Mouse (Mus musculus) intestine, embryonic 16.5 days (tissue): ENCODE results near the gene Ammecr1. TPM values are rescaled to one million over a fixed set of nuclear protein-coding genes. Genes with fewer than 3 reads are reported as not detected.
A peak's percentile ranks its signal among the peaks of the same experiment; 100 is the strongest.

Source experiments
- ATAC-seq: fragments of 200-750 bp; cut with Nextera tagmentation; 2 replicates; pipeline ENCODE4 v1.8.0; 2017; ENCODE audit warnings: moderate TSS enrichment, moderate library complexity
- H3K27ac ChIP-seq: fragments of 300-500 bp; sonication (generic); 2 replicates; pipeline ENCODE4 v1.5.1; 2014; ENCODE audit warnings: mild to moderate bottlenecking, low read length
- H3K27me3 ChIP-seq: fragments of 300-500 bp; sonication (generic); replicated peaks from 2 replicates; pipeline ENCODE4 v1.6.1; 2014; ENCODE audit warnings: low read length, control low read depth, mixed read lengths; ENCODE audit not compliant: control insufficient read depth, insufficient read depth
- H3K36me3 ChIP-seq: fragments of 300-500 bp; sonication (generic); 2 replicates; pipeline ENCODE4 v1.6.1; 2014; ENCODE audit warnings: low read length, control low read depth; ENCODE audit not compliant: control insufficient read depth, insufficient read depth
- H3K4me1 ChIP-seq: fragments of 300-500 bp; sonication (generic); 2 replicates; pipeline ENCODE4 v1.6.1; 2014; ENCODE audit warnings: low read length, control low read depth, mixed read lengths; ENCODE audit not compliant: control insufficient read depth, insufficient read depth
- H3K4me2 ChIP-seq: fragments of 300-500 bp; sonication (generic); 2 replicates; pipeline ENCODE4 v1.6.1; 2014; ENCODE audit warnings: low read depth, low read length, control low read depth
- H3K4me3 ChIP-seq: fragments of 300-500 bp; sonication (generic); 2 replicates; pipeline ENCODE4 v1.5.1; 2014; ENCODE audit warnings: mild to moderate bottlenecking, low read length
- H3K9ac ChIP-seq: fragments of 300-500 bp; sonication (generic); 2 replicates; pipeline ENCODE4 v1.6.1; 2014; ENCODE audit warnings: low read depth, low read length
- H3K9me3 ChIP-seq: fragments of 300-500 bp; sonication (generic); 2 replicates; pipeline ENCODE4 v1.6.1; 2016; ENCODE audit warnings: low read length, control low read depth; ENCODE audit not compliant: control insufficient read depth
- WGBS: fragments of 180-500 bp; shearing (Covaris S2); extraction: QIAGEN DNeasy Blood & Tissue Kit; methylation state at CpG from one replicate; pipeline ENCODE4 v1.1.7; 2014; 5-methylcytosine and 5-hydroxymethylcytosine counted together
- polyA plus RNA-seq: library from polyadenylated mRNA; unstranded; fragments of >200 nt; fragmentation: Nextera tagmentation; extraction: Ambion mirVana; gene quantifications from 2 replicates; pipeline ENCODE4 v1.2.1, GENCODE M21; 2015

Ammecr1 gene
- polyA plus RNA-seq, 1 experiment from 2014 or later, result 5.8 TPM

GRCm38 (mm10) chrX:142837316-142837715 lies 129.2 kb downstream of the Ammecr1 start:
- Histone ChIP-seq H3K4me2 (no peak overlapping the region), H3K4me1 (no peaks in the 10 kb centered on the region), H3K36me3 (no peaks in the 10 kb centered on the region), H3K9me3 (no peaks in the 10 kb centered on the region), H3K9ac (no peak overlapping the region), H3K4me3 (no peak overlapping the region), H3K27me3 (no peaks in the 10 kb centered on the region), H3K27ac (no peak overlapping the region)
- 83% methylated on average over 3 of the region's 3 CpGs for WGBS
- ATAC-seq, result no peak

- Histone ChIP-seq H3K27me3 (no peaks in the 10 kb centered on the region), H3K36me3 (no peaks in the 10 kb centered on the region), H3K4me2 (no peak overlapping the region), H3K4me1 (no peaks in the 10 kb centered on the region), H3K9me3 (no peaks in the 10 kb centered on the region), H3K27ac (no peak overlapping the region), H3K4me3 (no peak overlapping the region), H3K9ac (no peak overlapping the region)
- no peak for ATAC-seq
- WGBS, result 95% methylated on average over 7 of the region's 7 CpGs
Measured at GRCm38 (mm10) chrX:142836399-142836798, 130.1 kb downstream of the Ammecr1 start.

- no peak overlapping the region for H3K9ac ChIP-seq
- no peak overlapping the region for H3K4me3 ChIP-seq
- 86% methylated on average over 6 of the region's 6 CpGs for WGBS
- H3K9me3 ChIP-seq, result no peaks in the 10 kb centered on the region
- no peaks in the 10 kb centered on the region for H3K36me3 ChIP-seq
- H3K4me2 ChIP-seq, result no peak overlapping the region
- no peak overlapping the region for H3K27ac ChIP-seq
- H3K4me1 ChIP-seq, result no peaks in the 10 kb centered on the region
- ATAC-seq, result no peak
- H3K27me3 ChIP-seq, result no peaks in the 10 kb centered on the region
Measured at GRCm38 (mm10) chrX:142834807-142835206, 131.7 kb downstream of the Ammecr1 start.

GRCm38 (mm10) chrX:142833164-142833796 lies 133.2 kb downstream of the Ammecr1 start:
- WGBS, result 84% methylated on average over 13 of the region's 13 CpGs
- H3K27ac ChIP-seq, result no peak overlapping the region
- peak; percentile 30 for ATAC-seq

DNA sequence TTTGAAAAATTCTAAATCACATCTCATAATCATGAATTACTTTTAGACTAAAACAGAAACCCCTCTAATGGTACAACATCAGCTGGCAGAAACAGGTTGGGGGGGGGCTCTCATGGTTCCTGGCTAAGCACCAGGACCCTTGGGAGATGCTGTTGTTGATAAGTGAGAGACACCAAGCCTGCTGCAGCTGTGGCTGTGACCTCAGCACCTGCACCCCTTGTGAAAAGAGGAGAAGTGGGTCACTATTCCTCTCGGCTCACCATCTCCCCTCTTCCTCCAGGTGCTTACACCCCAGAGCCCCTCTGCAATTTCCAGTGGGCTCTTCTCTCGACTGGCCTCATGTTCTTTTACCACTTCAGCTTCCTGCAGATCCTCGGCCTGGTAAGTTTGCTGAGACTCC lies 134.3 kb downstream of the Ammecr1 start:
- no peak overlapping the region for H3K9ac ChIP-seq
- H3K27me3 ChIP-seq, result no peaks in the 10 kb centered on the region
- WGBS, result 69% methylated on average over 3 of the region's 3 CpGs
- H3K9me3 ChIP-seq, result no peaks in the 10 kb centered on the region
- H3K27ac ChIP-seq, result no peak overlapping the region
- ATAC-seq, result no peak
- no peaks in the 10 kb centered on the region for H3K4me1 ChIP-seq
- H3K4me2 ChIP-seq, result no peak overlapping the region
- no peak overlapping the region for H3K4me3 ChIP-seq
- no peaks in the 10 kb centered on the region for H3K36me3 ChIP-seq

More at GRCm38 (mm10) chrX:142833164-142833796, 133.2 kb downstream of the Ammecr1 start:
- Histone ChIP-seq H3K9ac (no peak overlapping the region), H3K36me3 (no peaks in the 10 kb centered on the region), H3K9me3 (no peaks in the 10 kb centered on the region), H3K4me3 (no peak overlapping the region), H3K4me2 (no peak overlapping the region), H3K4me1 (no peaks in the 10 kb centered on the region), H3K27me3 (no peaks in the 10 kb centered on the region)

DNA sequence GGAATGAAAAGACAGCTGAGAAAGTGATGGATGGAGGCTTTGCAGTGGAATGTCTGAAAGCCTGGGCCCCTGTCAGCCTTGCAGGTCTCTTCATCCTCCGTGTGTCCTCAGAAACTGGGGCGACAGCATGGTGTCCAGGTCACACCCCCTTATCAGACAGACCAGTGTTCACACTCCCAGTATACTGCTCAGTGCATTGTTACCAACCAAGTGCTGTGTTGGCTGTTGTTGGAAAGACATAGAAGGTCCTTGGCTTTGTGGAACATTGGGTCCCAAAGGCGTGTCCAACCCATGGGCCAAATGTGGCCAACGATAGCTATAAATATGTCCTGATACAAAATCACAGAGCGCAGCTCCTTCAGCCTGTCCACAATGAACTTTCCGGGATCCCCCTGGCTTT lies 136.0 kb downstream of the Ammecr1 start:
- WGBS, result 86% methylated on average over 6 of the region's 6 CpGs
- no peak for ATAC-seq
- Histone ChIP-seq H3K9ac (no peak overlapping the region), H3K4me2 (no peak overlapping the region), H3K4me3 (no peak overlapping the region), H3K36me3 (no peaks in the 10 kb centered on the region), H3K27ac (no peak overlapping the region), H3K9me3 (no peaks in the 10 kb centered on the region), H3K27me3 (no peaks in the 10 kb centered on the region), H3K4me1 (no peaks in the 10 kb centered on the region)

DNA sequence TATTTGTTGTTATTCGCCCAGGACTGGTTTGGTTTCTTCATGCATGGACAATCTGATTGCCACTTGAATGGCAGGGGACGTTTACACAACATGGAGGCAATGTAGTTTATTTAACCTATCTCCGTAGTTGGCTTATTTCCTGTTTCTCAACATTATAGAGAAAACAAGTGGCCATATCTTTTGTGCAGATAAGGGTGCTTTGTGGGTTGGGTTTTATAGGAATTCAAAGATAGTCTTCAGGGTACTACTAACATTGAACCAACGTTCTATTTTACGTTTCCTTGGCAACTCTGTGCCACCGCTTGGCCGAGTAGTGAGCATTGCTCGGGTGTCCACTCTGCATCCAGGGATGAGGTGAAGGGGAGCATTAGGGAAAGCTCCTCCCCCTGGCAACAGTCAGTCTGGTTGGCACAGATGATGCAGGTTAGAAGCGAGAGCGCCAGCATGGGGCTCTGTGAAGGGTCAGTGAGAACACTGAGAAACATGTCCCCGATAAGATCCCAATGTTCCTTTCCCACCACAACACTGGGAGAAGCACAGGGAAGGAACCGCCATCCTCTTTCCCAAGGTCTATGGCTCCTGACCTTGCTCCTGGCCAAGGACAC lies 136.6 kb downstream of the Ammecr1 start:
- no peak overlapping the region for H3K27ac ChIP-seq
- no peak for ATAC-seq
- no peak overlapping the region for H3K4me3 ChIP-seq
- H3K4me2 ChIP-seq, result no peak overlapping the region
- H3K9ac ChIP-seq, result no peak overlapping the region
- H3K4me1 ChIP-seq, result no peaks in the 10 kb centered on the region
- H3K27me3 ChIP-seq, result no peaks in the 10 kb centered on the region
- no peaks in the 10 kb centered on the region for H3K9me3 ChIP-seq
- WGBS, result 80% methylated on average over 12 of the region's 12 CpGs
- H3K36me3 ChIP-seq, result no peaks in the 10 kb centered on the region

- no peak overlapping the region for H3K4me3 ChIP-seq
- no peak overlapping the region for H3K9ac ChIP-seq
- WGBS, result 85% methylated on average over 2 of the region's 2 CpGs
- ATAC-seq, result no peak
- H3K4me2 ChIP-seq, result no peak overlapping the region
- no peaks in the 10 kb centered on the region for H3K4me1 ChIP-seq
- H3K27ac ChIP-seq, result no peak overlapping the region
- no peaks in the 10 kb centered on the region for H3K36me3 ChIP-seq
- H3K9me3 ChIP-seq, result no peaks in the 10 kb centered on the region
- no peaks in the 10 kb centered on the region for H3K27me3 ChIP-seq
Measured at GRCm38 (mm10) chrX:142829267-142829666, 137.3 kb downstream of the Ammecr1 start.

DNA sequence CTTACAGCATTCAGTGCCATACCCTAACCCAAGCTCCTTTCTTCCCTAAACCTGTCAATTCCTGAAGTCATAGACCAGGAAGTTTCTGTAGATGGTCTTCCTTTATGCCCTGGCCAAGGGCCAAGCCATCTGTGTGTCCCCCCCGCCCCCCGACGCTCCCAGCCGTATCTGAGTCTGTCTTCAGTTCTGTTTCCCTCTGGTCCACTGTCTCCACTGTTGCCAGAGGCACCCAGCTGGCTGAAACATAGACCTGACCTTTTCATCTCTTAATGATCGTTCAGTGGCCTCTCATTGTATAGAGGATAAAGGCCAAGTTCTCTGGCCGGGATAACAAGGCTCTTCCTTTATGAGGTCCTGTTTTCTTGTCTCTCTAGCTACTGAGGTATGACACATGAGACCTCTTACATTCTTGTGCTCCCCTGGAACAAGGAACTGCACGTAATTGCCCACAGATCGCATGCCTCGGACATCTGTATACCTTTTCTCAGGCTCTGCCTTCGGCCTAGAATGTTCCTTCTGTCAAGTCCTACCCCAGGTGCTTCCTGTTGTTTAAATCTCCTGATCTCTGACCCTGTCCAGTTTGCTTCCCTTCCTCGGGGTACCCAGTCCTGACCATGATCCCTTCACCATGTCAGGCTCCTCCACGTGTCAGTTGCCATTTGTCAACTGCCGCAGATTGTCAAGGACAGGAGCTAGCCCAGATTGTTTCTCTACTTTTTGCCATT lies 138.2 kb downstream of the Ammecr1 start:
- H3K9me3 ChIP-seq, result no peaks in the 10 kb centered on the region
- H3K27me3 ChIP-seq, result no peaks in the 10 kb centered on the region
- H3K4me2 ChIP-seq, result no peak overlapping the region
- no peaks in the 10 kb centered on the region for H3K36me3 ChIP-seq
- WGBS, result 54% methylated on average over 13 of the region's 13 CpGs
- H3K4me1 ChIP-seq, result no peaks in the 10 kb centered on the region
- ATAC-seq, result peak; percentile 36; the same call in 1 of the 2 replicates
- H3K27ac ChIP-seq, result no peak overlapping the region
- H3K9ac ChIP-seq, result no peak overlapping the region
- H3K4me3 ChIP-seq, result no peak overlapping the region
